Mouse (Mus musculus): Measurements from ENCODE around the gene Pcnt. TPM values are rescaled to one million over a fixed set of nuclear protein-coding genes. Genes with fewer than 3 reads are reported as not detected.

The Pcnt gene
- polyA plus RNA-seq, 1 experiment, result 12.4 TPM

- peak overlapping the region; percentile 62 for H3K27ac ChIP-seq (ENCODE audit: insufficient read depth, low read depth, low read length)
- TF ChIP-seq CTCF (IDR thresholded peaks at IDR 0.05; ENCODE audit: extremely low read depth, insufficient read length, insufficient replicate concordance, low read depth, low read length), result no peak
- TF ChIP-seq POLR2A (IDR thresholded peaks at IDR 0.05; ENCODE audit: low read depth, low read length), result no peak
- H3K4me3 ChIP-seq (ENCODE audit: low read depth, low read length), result peak overlapping the region; percentile 38
- H3K27me3 ChIP-seq (ENCODE audit: control insufficient read depth, insufficient read depth, low read length), result no peaks in the 10 kb centered on the region
- H3K36me3 ChIP-seq (ENCODE audit: control insufficient read depth, insufficient read depth, low read length), result peaks cover 3% of the 10 kb centered on the region
- peaks cover 4% of the 10 kb centered on the region for H3K4me1 ChIP-seq (ENCODE audit: control insufficient read depth, insufficient read depth, insufficient read length, low read length)
- 2% methylated on average over 8 of the region's 8 CpGs for WGBS
Observed at GRCm38 (mm10) chr10:76346043-76346491, 96.5 kb downstream of the Pcnt start.

- peak overlapping the region; percentile 86 for H3K27ac ChIP-seq (ENCODE audit: insufficient read depth, low read depth, low read length)
- WGBS, result 2% methylated on average over 12 of the region's 12 CpGs
Observed at GRCm38 (mm10) chr10:76345540-76345902, 97.1 kb downstream of the Pcnt start.

GRCm38 (mm10) chr10:76344711-76345539, 97.7 kb downstream of the Pcnt start, which contains the start of gene Dip2a:
Dip2a (minus strand) TSS chr10:76345291.
- no peaks in the 10 kb centered on the region for H3K36me3 ChIP-seq (ENCODE audit: control insufficient read depth, insufficient read depth, low read length)
- H3K4me3 ChIP-seq (ENCODE audit: low read depth, low read length), result peak within 1 kb of the TSS; percentile 95
- peak within 1 kb of the TSS; percentile 86 for H3K27ac ChIP-seq (ENCODE audit: insufficient read depth, low read depth, low read length)
- H3K4me1 ChIP-seq (ENCODE audit: control insufficient read depth, insufficient read depth, insufficient read length, low read length), result peaks cover 4% of the 10 kb centered on the region
- under 1% methylated on average over 93 of the region's 94 CpGs for WGBS
- H3K27me3 ChIP-seq (ENCODE audit: control insufficient read depth, insufficient read depth, low read length), result no peaks in the 10 kb centered on the region
- TF ChIP-seq POLR2A (IDR thresholded peaks at IDR 0.05; ENCODE audit: low read depth, low read length) (peak; percentile 47; the same call in 1 of the 2 replicates), CTCF (IDR thresholded peaks at IDR 0.05; ENCODE audit: extremely low read depth, insufficient read length, insufficient replicate concordance, low read depth, low read length) (no peak)

More at GRCm38 (mm10) chr10:76345540-76345902, 97.1 kb downstream of the Pcnt start:
- H3K4me1 ChIP-seq (ENCODE audit: control insufficient read depth, insufficient read depth, insufficient read length, low read length), result peaks cover 4% of the 10 kb centered on the region
- no peaks in the 10 kb centered on the region for H3K27me3 ChIP-seq (ENCODE audit: control insufficient read depth, insufficient read depth, low read length)
- peak overlapping the region; percentile 95 for H3K4me3 ChIP-seq (ENCODE audit: low read depth, low read length)
- H3K36me3 ChIP-seq (ENCODE audit: control insufficient read depth, insufficient read depth, low read length), result peaks cover 2% of the 10 kb centered on the region
- TF ChIP-seq CTCF (IDR thresholded peaks at IDR 0.05; ENCODE audit: extremely low read depth, insufficient read length, insufficient replicate concordance, low read depth, low read length) (no peak), POLR2A (IDR thresholded peaks at IDR 0.05; ENCODE audit: low read depth, low read length) (no peak)

GRCm38 (mm10) chr10:76334350-76334749, 108.2 kb downstream of the Pcnt start:
- no peak overlapping the region for H3K4me3 ChIP-seq (ENCODE audit: low read depth, low read length)

GRCm38 (mm10) chr10:76332040-76332439, 110.5 kb downstream of the Pcnt start:
- no peaks in the 10 kb centered on the region for H3K27me3 ChIP-seq (ENCODE audit: control insufficient read depth, insufficient read depth, low read length)
- H3K4me3 ChIP-seq (ENCODE audit: low read depth, low read length), result no peak overlapping the region
- no peaks in the 10 kb centered on the region for H3K4me1 ChIP-seq (ENCODE audit: control insufficient read depth, insufficient read depth, insufficient read length, low read length)
- WGBS, result 86% methylated on average over 2 of the region's 2 CpGs
- H3K36me3 ChIP-seq (ENCODE audit: control insufficient read depth, insufficient read depth, low read length), result no peaks in the 10 kb centered on the region
- H3K27ac ChIP-seq (ENCODE audit: insufficient read depth, low read depth, low read length), result no peak overlapping the region
- no peak for TF ChIP-seq POLR2A (IDR thresholded peaks at IDR 0.05; ENCODE audit: low read depth, low read length)
- TF ChIP-seq CTCF (IDR thresholded peaks at IDR 0.05; ENCODE audit: extremely low read depth, insufficient read length, insufficient replicate concordance, low read depth, low read length), result no peak

More at GRCm38 (mm10) chr10:76334350-76334749, 108.2 kb downstream of the Pcnt start:
- TF ChIP-seq CTCF (IDR thresholded peaks at IDR 0.05; ENCODE audit: extremely low read depth, insufficient read length, insufficient replicate concordance, low read depth, low read length) (no peak), POLR2A (IDR thresholded peaks at IDR 0.05; ENCODE audit: low read depth, low read length) (no peak)
- H3K36me3 ChIP-seq (ENCODE audit: control insufficient read depth, insufficient read depth, low read length), result no peaks in the 10 kb centered on the region
- H3K27ac ChIP-seq (ENCODE audit: insufficient read depth, low read depth, low read length), result no peak overlapping the region
- 53% methylated on average over 4 of the region's 4 CpGs for WGBS
- H3K4me1 ChIP-seq (ENCODE audit: control insufficient read depth, insufficient read depth, insufficient read length, low read length), result no peaks in the 10 kb centered on the region
- H3K27me3 ChIP-seq (ENCODE audit: control insufficient read depth, insufficient read depth, low read length), result no peaks in the 10 kb centered on the region

- no peaks in the 10 kb centered on the region for H3K36me3 ChIP-seq (ENCODE audit: control insufficient read depth, insufficient read depth, low read length)
- no peaks in the 10 kb centered on the region for H3K4me1 ChIP-seq (ENCODE audit: control insufficient read depth, insufficient read depth, insufficient read length, low read length)
- H3K27me3 ChIP-seq (ENCODE audit: control insufficient read depth, insufficient read depth, low read length), result no peaks in the 10 kb centered on the region
- WGBS, result 89% methylated on average over 4 of the region's 4 CpGs
- no peak overlapping the region for H3K4me3 ChIP-seq (ENCODE audit: low read depth, low read length)
- no peak overlapping the region for H3K27ac ChIP-seq (ENCODE audit: insufficient read depth, low read depth, low read length)
- no peak for TF ChIP-seq POLR2A (IDR thresholded peaks at IDR 0.05; ENCODE audit: low read depth, low read length)
- no peak for TF ChIP-seq CTCF (IDR thresholded peaks at IDR 0.05; ENCODE audit: extremely low read depth, insufficient read length, insufficient replicate concordance, low read depth, low read length)
Observed at GRCm38 (mm10) chr10:76329093-76329492, 113.5 kb downstream of the Pcnt start.

- Histone ChIP-seq H3K27ac (ENCODE audit: insufficient read depth, low read depth, low read length) (no peak overlapping the region), H3K27me3 (ENCODE audit: control insufficient read depth, insufficient read depth, low read length) (no peaks in the 10 kb centered on the region), H3K36me3 (ENCODE audit: control insufficient read depth, insufficient read depth, low read length) (no peaks in the 10 kb centered on the region), H3K4me3 (ENCODE audit: low read depth, low read length) (no peak overlapping the region), H3K4me1 (ENCODE audit: control insufficient read depth, insufficient read depth, insufficient read length, low read length) (no peaks in the 10 kb centered on the region)
- TF ChIP-seq POLR2A (IDR thresholded peaks at IDR 0.05; ENCODE audit: low read depth, low read length) (no peak), CTCF (IDR thresholded peaks at IDR 0.05; ENCODE audit: extremely low read depth, insufficient read length, insufficient replicate concordance, low read depth, low read length) (no peak)
- 89% methylated on average over 3 of the region's 3 CpGs for WGBS
Observed at GRCm38 (mm10) chr10:76328574-76328973, 114.0 kb downstream of the Pcnt start.
